Mouse (Mus musculus) megakaryocyte, embryonic 14.5 days (primary cell): ENCODE data around the gene Znrf1.

ENCODE experiments used
- FLI1 ChIP-seq: IDR thresholded peaks from 2 replicates; pipeline ENCODE4 v1.6.1; 2012; ENCODE audit warnings: low read length, inconsistent platforms, mixed read lengths
- GATA1 ChIP-seq: IDR thresholded peaks from 3 replicates; pipeline ENCODE4 v1.6.1; 2012; ENCODE audit warnings: mixed read lengths, low read length, inconsistent platforms, borderline replicate concordance

DNA sequence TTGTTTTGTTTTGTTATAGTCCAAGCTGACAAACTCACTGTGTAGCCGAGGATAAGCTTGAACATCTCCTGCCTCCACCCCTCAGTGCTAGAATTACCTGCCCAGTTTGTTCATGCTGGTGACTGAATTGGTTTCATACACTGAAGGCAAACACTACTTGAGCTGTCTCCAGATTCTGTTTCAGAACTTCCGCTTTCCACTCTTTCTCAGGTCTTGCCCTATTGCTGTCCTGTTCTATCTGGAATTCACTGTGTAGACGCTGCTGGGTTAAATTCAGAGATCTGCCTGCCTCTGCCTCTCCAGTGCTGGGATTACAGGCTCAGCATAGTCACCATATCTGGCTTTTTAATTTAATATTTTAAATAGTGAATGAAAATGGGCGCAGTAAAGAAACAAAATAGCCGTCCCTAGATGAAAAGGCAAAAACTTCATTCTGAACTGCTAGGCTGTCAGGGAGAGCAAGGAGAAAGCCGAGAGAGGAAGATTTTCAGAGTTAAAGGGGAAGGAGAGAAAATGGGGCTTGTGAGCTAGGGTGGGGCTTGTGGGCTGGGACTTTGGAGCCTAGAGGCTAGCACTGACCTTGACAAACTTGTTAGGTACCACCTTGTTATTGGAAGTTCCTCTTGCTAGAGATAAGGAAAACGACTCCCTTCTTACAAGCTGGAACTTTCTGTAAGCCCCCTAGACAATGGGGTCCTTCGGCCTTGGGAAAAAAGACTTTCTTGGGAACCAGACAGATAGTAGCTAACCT, 9.7 kb downstream of the Znrf1 start:
- no peak for TF ChIP-seq GATA1
- TF ChIP-seq FLI1: no peak
